ENCODE assay signal across 24 mouse cellular contexts in the genomic region with DNA sequence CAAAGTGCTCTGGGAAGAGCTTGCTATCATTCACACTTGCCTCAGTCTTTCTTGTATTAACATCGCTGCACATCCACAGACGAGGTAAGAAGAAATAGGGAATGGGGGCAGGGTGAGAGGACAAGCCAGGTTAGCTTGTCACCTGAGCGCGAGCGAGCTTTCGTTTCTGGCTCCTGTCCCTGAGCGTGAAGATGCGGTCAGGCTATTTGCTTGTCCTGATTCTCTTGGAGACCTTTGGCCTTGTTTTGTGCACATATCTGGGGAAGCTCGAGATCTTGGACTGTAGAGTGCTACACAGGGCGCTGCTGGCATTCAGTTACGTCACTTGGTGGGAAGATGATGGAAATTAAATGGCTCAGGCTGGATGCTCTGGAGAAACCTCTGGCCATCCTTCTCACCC. TPM values are rescaled to one million over a fixed set of nuclear protein-coding genes. Genes with fewer than 3 reads are reported as not detected.
DNase-seq lines count a peak whose midpoint lies in the region; ATAC-seq and TF ChIP-seq lines count a peak whose summit lies in the region.
"Had no signal": no experiment of that assay in that cellular context is flagged by ENCODE, and none has a peak within 500 bp of the region (broad histone marks: within the 10 kb centered on the region; RNA-seq: fewer than 3 reads in every experiment).

No protein-coding gene starts in this region.

- 85% methylated on average over 11 of the region's 11 CpGs for WGBS in heart, embryonic 12.5 days
- 87% methylated on average over 11 of the region's 11 CpGs for WGBS in heart, embryonic 13.5 days
- 85% methylated on average over 11 of the region's 11 CpGs for WGBS in heart, embryonic 16.5 days
- WGBS in liver, postnatal 0 days (ENCODE audit: insufficient replicate concordance) = 68% methylated on average over 11 of the region's 11 CpGs
- 91% methylated on average over 11 of the region's 11 CpGs for WGBS in liver, embryonic 11.5 days

- no peak for TF ChIP-seq CTCF in liver, postnatal 0 days (IDR thresholded peaks at IDR 0.05; ENCODE audit: low read depth)

- H3K4me3 ChIP-seq in heart, embryonic 12.5 days = no peak overlapping the region
- no peak overlapping the region for H3K4me3 ChIP-seq in heart, embryonic 13.5 days
- H3K4me3 ChIP-seq in heart, embryonic 16.5 days (ENCODE audit: low read length) = no peak overlapping the region
- H3K4me3 ChIP-seq in liver, postnatal 0 days (ENCODE audit: low read depth, low read length) = no peak overlapping the region
- H3K4me3 ChIP-seq in liver, embryonic 11.5 days (ENCODE audit: low read depth, low read length) = no peak overlapping the region
- H3K4me3 ChIP-seq: forebrain, embryonic 10.5 days; forebrain, embryonic 13.5 days; hindbrain, embryonic 12.5 days; hindbrain, embryonic 15.5 days had no signal

- peak; percentile 71 for DNase-seq in heart, adult 11 months
- no peak for DNase-seq in heart, adult 18-20 months
- DNase-seq in heart, adult 9 months (ENCODE audit: low spot score in 2 of 2) = no peak
- DNase-seq in liver, postnatal 0 days = no peak
- DNase-seq in liver, embryonic 11.5 days (ENCODE audit: low spot score) = no peak
- DNase-seq: adrenal gland, adult 8-10 months; adrenal gland, postnatal 25 days; cerebellum, adult 11-12 months; cerebellum, adult 8-10 months; cerebellum, postnatal 10 days; cerebellum, postnatal 36 days; gastrocnemius, postnatal 10 days; gastrocnemius, postnatal 36 days; kidney, adult 2 months had no signal

- TF ChIP-seq EP300 in liver, postnatal 0 days (IDR thresholded peaks at IDR 0.05; ENCODE audit: low read depth) = no peak

- no peak overlapping the region for H3K4me2 ChIP-seq in heart, embryonic 12.5 days
- no peak overlapping the region for H3K4me2 ChIP-seq in heart, embryonic 13.5 days
- no peak overlapping the region for H3K4me2 ChIP-seq in heart, embryonic 16.5 days (ENCODE audit: low read depth, low read length)
- peak overlapping the region; percentile 22; the same call in 1 of the 2 replicates for H3K4me2 ChIP-seq in liver, postnatal 0 days (ENCODE audit: low read depth, low read length)
- H3K4me2 ChIP-seq in liver, embryonic 11.5 days = no peak overlapping the region
- H3K4me2 ChIP-seq: forebrain, embryonic 13.5 days; hindbrain, embryonic 12.5 days; hindbrain, embryonic 15.5 days had no signal

- peaks cover 25% of the 10 kb centered on the region for H3K4me1 ChIP-seq in heart, embryonic 12.5 days (replicated peaks)
- H3K4me1 ChIP-seq in heart, embryonic 13.5 days = peaks cover 48% of the 10 kb centered on the region
- H3K4me1 ChIP-seq in heart, embryonic 16.5 days (ENCODE audit: control insufficient read depth, insufficient read depth, low read length) = peaks cover 28% of the 10 kb centered on the region
- H3K4me1 ChIP-seq in liver, postnatal 0 days (ENCODE audit: insufficient read depth) = no peaks in the 10 kb centered on the region
- peaks cover 27% of the 10 kb centered on the region for H3K4me1 ChIP-seq in liver, embryonic 11.5 days (replicated peaks; ENCODE audit: control insufficient read depth, insufficient read depth, low read length)
- H3K4me1 ChIP-seq: forebrain, embryonic 13.5 days; hindbrain, embryonic 12.5 days; hindbrain, embryonic 15.5 days had no signal

- H3K27me3 ChIP-seq in heart, embryonic 12.5 days (replicated peaks) = no peaks in the 10 kb centered on the region
- H3K27me3 ChIP-seq in heart, embryonic 13.5 days (replicated peaks) = no peaks in the 10 kb centered on the region
- no peaks in the 10 kb centered on the region for H3K27me3 ChIP-seq in heart, embryonic 16.5 days (ENCODE audit: control insufficient read depth, insufficient read depth, low read length)
- H3K27me3 ChIP-seq in liver, postnatal 0 days (ENCODE audit: insufficient read depth, low read length) = no peaks in the 10 kb centered on the region
- no peaks in the 10 kb centered on the region for H3K27me3 ChIP-seq in liver, embryonic 11.5 days (replicated peaks; ENCODE audit: control insufficient read depth, insufficient read depth, low read length)
- H3K27me3 ChIP-seq: forebrain, embryonic 13.5 days; hindbrain, embryonic 12.5 days; hindbrain, embryonic 15.5 days had no signal

- ATAC-seq in heart, embryonic 12.5 days (ENCODE audit: insufficient number of reproducible peaks, low FRiP score) = no peak
- ATAC-seq in heart, embryonic 13.5 days (ENCODE audit: extremely low read depth, insufficient number of reproducible peaks, low FRiP score, low TSS enrichment) = no peak
- no peak for ATAC-seq in heart, embryonic 16.5 days (replicated peaks; ENCODE audit: extremely low read depth, insufficient read depth, low FRiP score)
- ATAC-seq in liver, postnatal 0 days = peak; percentile 23; the same call in 1 of the 2 replicates
- ATAC-seq in liver, embryonic 11.5 days (replicated peaks; ENCODE audit: low FRiP score) = no peak
- ATAC-seq: activated CD4-positive, CD25-positive, alpha-beta regulatory T cell, adult 4 months; forebrain, embryonic 13.5 days; forebrain, embryonic 16.5 days; intestine, postnatal 0 days had no signal

- H3K9me3 ChIP-seq in heart, embryonic 12.5 days (replicated peaks) = no peaks in the 10 kb centered on the region
- no peaks in the 10 kb centered on the region for H3K9me3 ChIP-seq in heart, embryonic 13.5 days
- H3K9me3 ChIP-seq in heart, embryonic 16.5 days (replicated peaks; ENCODE audit: control insufficient read depth, low read length) = 0 out of 2 replicates have a peak, but pooled peaks cover 3% of the 10 kb centered on the region
- no peaks in the 10 kb centered on the region for H3K9me3 ChIP-seq in liver, postnatal 0 days (ENCODE audit: low read length)
- no peaks in the 10 kb centered on the region for H3K9me3 ChIP-seq in liver, embryonic 11.5 days (ENCODE audit: control insufficient read depth, low read length)
- H3K9me3 ChIP-seq: forebrain, embryonic 10.5 days; forebrain, embryonic 13.5 days; hindbrain, embryonic 12.5 days; hindbrain, embryonic 15.5 days had no signal

- H3K36me3 ChIP-seq in heart, embryonic 12.5 days = no peaks in the 10 kb centered on the region
- H3K36me3 ChIP-seq in heart, embryonic 13.5 days = no peaks in the 10 kb centered on the region
- H3K36me3 ChIP-seq in heart, embryonic 16.5 days (ENCODE audit: control insufficient read depth, insufficient read depth) = no peaks in the 10 kb centered on the region
- H3K36me3 ChIP-seq in liver, postnatal 0 days (replicated peaks; ENCODE audit: insufficient read depth, low read length) = no peaks in the 10 kb centered on the region
- H3K36me3 ChIP-seq in liver, embryonic 11.5 days (ENCODE audit: control insufficient read depth, insufficient read depth, low read length) = no peaks in the 10 kb centered on the region
- H3K36me3 ChIP-seq: forebrain, embryonic 10.5 days; hindbrain, embryonic 12.5 days; hindbrain, embryonic 15.5 days had no signal

- H3K27ac ChIP-seq in heart, embryonic 12.5 days (ENCODE audit: poor library complexity, severe bottlenecking) = no peak overlapping the region
- peak overlapping the region; percentile 88 for H3K27ac ChIP-seq in heart, embryonic 13.5 days (replicated peaks)
- peak overlapping the region; percentile 94 for H3K27ac ChIP-seq in heart, embryonic 16.5 days (ENCODE audit: low read length)
- H3K27ac ChIP-seq in liver, postnatal 0 days (ENCODE audit: low read depth) = no peak overlapping the region
- H3K27ac ChIP-seq in liver, embryonic 11.5 days (ENCODE audit: low read depth, low read length) = no peak overlapping the region
- H3K27ac ChIP-seq: forebrain, embryonic 10.5 days; forebrain, embryonic 13.5 days; hindbrain, embryonic 12.5 days; hindbrain, embryonic 15.5 days had no signal

- no peak overlapping the region for H3K9ac ChIP-seq in heart, embryonic 12.5 days
- no peak overlapping the region for H3K9ac ChIP-seq in heart, embryonic 13.5 days
- no peak overlapping the region for H3K9ac ChIP-seq in heart, embryonic 16.5 days (ENCODE audit: low read length)
- no peak overlapping the region; the same call in 1 of the 2 replicates for H3K9ac ChIP-seq in liver, postnatal 0 days (replicated peaks)
- no peak overlapping the region for H3K9ac ChIP-seq in liver, embryonic 11.5 days (ENCODE audit: low read depth, low read length)
- H3K9ac ChIP-seq: forebrain, embryonic 13.5 days; hindbrain, embryonic 12.5 days; hindbrain, embryonic 15.5 days had no signal

RNA-seq across cellular contexts. Expression of gene Slain2, which starts 18.8 kb away (rescaled TPM):
- polyA plus RNA-seq in heart, embryonic 12.5 days (2016; fragmentation: Nextera tagmentation; extraction: Ambion mirVana) = 31.4 and 32.6 TPM in 2 replicates
- 17.0 and 18.1 TPM in 2 replicates for polyA plus RNA-seq in heart, embryonic 13.5 days (2015; fragmentation: Nextera tagmentation; extraction: Ambion mirVana)
- 100 to 1,000 TPM; 138 to 147 TPM for total RNA-seq in heart, adult 18-20 months (2021)
- 22.6 and 24.0 TPM in 2 replicates for polyA plus RNA-seq in heart, embryonic 16.5 days (2015; fragmentation: Nextera tagmentation; extraction: Ambion mirVana)
- 4.2 and 5.5 TPM in 2 replicates for polyA plus RNA-seq in liver, postnatal 0 days (2015; fragmentation: Nextera tagmentation; extraction: Ambion mirVana)
- polyA plus RNA-seq in liver, embryonic 11.5 days (2014; fragmentation: Nextera tagmentation; extraction: Ambion mirVana) = 18.1 and 20.1 TPM in 2 replicates

RNA-seq across cellular contexts. Expression of gene Tec, which starts 27.0 kb away (rescaled TPM):
- polyA plus RNA-seq in heart, embryonic 12.5 days (2016; fragmentation: Nextera tagmentation; extraction: Ambion mirVana) = 17.1 TPM in 2 replicates
- polyA plus RNA-seq in heart, embryonic 13.5 days (2015; fragmentation: Nextera tagmentation; extraction: Ambion mirVana) = 15.1 and 17.2 TPM in 2 replicates
- 10 to 100 TPM; 15.0 to 16.8 TPM for total RNA-seq in heart, adult 18-20 months (2021)
- polyA plus RNA-seq in heart, embryonic 16.5 days (2015; fragmentation: Nextera tagmentation; extraction: Ambion mirVana) = 17.9 and 23.0 TPM in 2 replicates
- 7.5 and 9.2 TPM in 2 replicates for polyA plus RNA-seq in liver, postnatal 0 days (2015; fragmentation: Nextera tagmentation; extraction: Ambion mirVana)
- 7.9 and 8.9 TPM in 2 replicates for polyA plus RNA-seq in liver, embryonic 11.5 days (2014; fragmentation: Nextera tagmentation; extraction: Ambion mirVana)

Comparison
In these comparisons a context has a peak if more than half of its experiments do, and no peak if none do; other contexts are left out.
1. H3K27ac ChIP-seq: peak in heart, embryonic 13.5 days (single experiment) and heart, embryonic 16.5 days (single experiment); none in heart, embryonic 12.5 days (single experiment), liver, postnatal 0 days (single experiment) and liver, embryonic 11.5 days (single experiment).